Mouse (Mus musculus): ENCODE data around the gene Srp54a. TPM values are rescaled to one million over a fixed set of nuclear protein-coding genes. Genes with fewer than 3 reads are reported as not detected.
A peak's percentile ranks its signal among the peaks of the same experiment; 100 is the strongest.
"Not testable (repeated sequence)": the region's sequence is repeated elsewhere in the genome, so short reads cannot be mapped to it uniquely, and the experiment has no call there.

Srp54a gene
- 123 and 150 TPM in 2 replicates for polyA plus RNA-seq (2016; fragmentation: Nextera tagmentation; extraction: Ambion mirVana)

DNA sequence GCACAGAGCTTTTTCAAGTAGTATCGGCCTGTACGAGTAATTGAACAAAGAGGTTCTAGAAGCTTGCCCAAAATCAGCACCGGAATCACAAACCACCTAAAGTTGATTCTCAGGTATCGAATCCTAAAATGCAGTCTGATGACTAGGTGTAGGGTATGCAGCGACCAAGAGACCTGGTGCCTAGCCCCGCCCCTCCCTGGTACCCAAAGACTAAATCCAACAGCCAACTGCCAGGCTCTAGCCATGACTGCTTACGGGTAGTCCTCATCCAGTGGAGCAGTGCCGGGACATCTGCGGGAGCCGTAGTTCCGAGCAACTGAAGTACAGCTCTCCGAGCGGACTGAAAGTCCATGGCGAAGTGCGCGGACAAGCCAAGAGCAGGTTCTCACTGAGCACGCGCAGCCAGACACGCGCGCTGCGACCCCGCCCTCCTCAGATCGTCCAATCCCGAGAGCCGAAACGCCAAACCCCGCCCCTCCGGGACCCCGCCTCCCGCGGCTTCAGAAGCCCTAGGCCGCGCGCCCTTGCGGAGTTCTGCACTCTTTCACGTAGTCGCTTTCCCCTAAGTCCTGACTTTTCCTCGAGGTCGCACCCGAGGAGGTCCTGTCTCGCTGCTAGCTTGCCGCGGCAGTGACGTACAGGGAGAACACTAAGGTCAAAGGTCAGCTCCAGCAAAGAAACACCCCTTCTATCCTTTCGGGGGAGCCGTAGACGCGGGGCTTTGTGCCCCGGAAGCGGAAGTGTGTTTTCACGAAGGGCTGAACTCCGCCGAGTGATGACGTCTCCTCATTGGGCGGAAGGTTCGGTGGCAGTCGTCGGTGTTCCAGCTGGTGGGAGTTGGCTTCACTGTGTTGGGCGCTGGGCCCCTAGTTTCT, at the start of gene Srp54a, which contains the start of gene 2700097O09Rik:
Srp54a (plus strand) TSS at position 537 of the 875 bp plus-strand sequence.
2700097O09Rik (minus strand) TSS at position 385 of the 875 bp plus-strand sequence.
- DNase-seq (ENCODE audit: low spot score) = peak; percentile 97
- not testable (repeated sequence) for H3K4me1 ChIP-seq; H3K27me3 ChIP-seq (ENCODE audit: low read depth, poor library complexity, severe bottlenecking); H3K36me3 ChIP-seq; H3K9me3 ChIP-seq (replicated peaks)
- peak within 1 kb of the TSS; percentile 67 for H3K4me3 ChIP-seq
- under 1% methylated on average over 60 of the region's 60 CpGs for WGBS
- peak within 1 kb of the TSS; percentile 84 for H3K27ac ChIP-seq

GRCm38 (mm10) chr12:55041011-55041410, 39.1 kb upstream of the Srp54a start:
- 82% methylated on average over 15 of the region's 15 CpGs for WGBS
- H3K27me3 ChIP-seq (ENCODE audit: low read depth, poor library complexity, severe bottlenecking) = no peaks in the 10 kb centered on the region

DNA sequence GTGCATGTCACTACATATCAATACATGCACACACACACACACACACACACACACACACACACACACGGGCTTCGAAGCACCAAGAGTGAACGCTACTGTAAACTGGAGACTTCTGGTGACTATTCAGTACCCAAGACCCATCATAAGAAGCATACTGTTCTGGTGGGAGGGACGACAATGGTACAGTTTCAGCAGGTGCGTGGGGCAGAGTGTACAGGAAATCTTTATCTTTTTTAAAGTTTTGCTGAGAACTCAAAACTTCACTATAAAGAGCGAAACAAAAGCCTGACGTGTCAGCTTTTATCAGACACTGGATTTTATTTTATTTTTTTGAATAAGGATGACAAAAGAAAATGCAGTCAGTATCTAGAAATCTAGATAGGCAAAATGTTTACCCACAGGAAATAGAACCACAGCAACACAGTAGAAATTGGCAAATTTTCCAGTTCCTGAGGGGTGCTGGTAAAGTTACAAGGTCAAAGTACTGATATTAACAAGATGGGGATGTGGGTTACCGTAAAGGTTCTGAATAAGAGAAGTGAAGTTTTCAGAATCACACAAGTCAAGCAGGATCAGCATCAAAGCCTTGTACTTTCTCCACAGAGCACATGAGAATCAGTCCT, 30.2 kb upstream of the Srp54a start:
- Histone ChIP-seq H3K4me3 (no peak overlapping the region), H3K36me3 (peaks cover 28% of the 10 kb centered on the region), H3K27ac (no peak overlapping the region), H3K4me1 (no peaks in the 10 kb centered on the region), H3K27me3 (ENCODE audit: low read depth, poor library complexity, severe bottlenecking) (no peaks in the 10 kb centered on the region), H3K9me3 (replicated peaks) (no peaks in the 10 kb centered on the region)
- 94% methylated on average over 8 of the region's 8 CpGs for WGBS
- DNase-seq (ENCODE audit: low spot score) = no peak

More at GRCm38 (mm10) chr12:55041011-55041410, 39.1 kb upstream of the Srp54a start:
- no peaks in the 10 kb centered on the region for H3K9me3 ChIP-seq (replicated peaks)
- H3K4me3 ChIP-seq = no peak overlapping the region
- H3K27ac ChIP-seq = no peak overlapping the region
- H3K36me3 ChIP-seq = peaks cover 11% of the 10 kb centered on the region
- DNase-seq (ENCODE audit: low spot score) = no peak
- no peaks in the 10 kb centered on the region for H3K4me1 ChIP-seq

- DNase-seq (ENCODE audit: low spot score) = no peak
- Histone ChIP-seq H3K27me3 (ENCODE audit: low read depth, poor library complexity, severe bottlenecking) (no peaks in the 10 kb centered on the region), H3K27ac (no peak overlapping the region), H3K4me1 (no peaks in the 10 kb centered on the region), H3K36me3 (peaks cover 19% of the 10 kb centered on the region), H3K9me3 (replicated peaks) (no peaks in the 10 kb centered on the region), H3K4me3 (no peak overlapping the region)
- WGBS = 92% methylated on average over 8 of the region's 8 CpGs
Observed at GRCm38 (mm10) chr12:55051210-55052173, 28.6 kb upstream of the Srp54a start.

GRCm38 (mm10) chr12:55053267-55053666, 26.8 kb upstream of the Srp54a start:
- no peak for DNase-seq (ENCODE audit: low spot score)
- WGBS = 91% methylated on average over 7 of the region's 7 CpGs
- no peaks in the 10 kb centered on the region for H3K4me1 ChIP-seq
- H3K27me3 ChIP-seq (ENCODE audit: low read depth, poor library complexity, severe bottlenecking) = no peaks in the 10 kb centered on the region
- peaks cover 16% of the 10 kb centered on the region for H3K36me3 ChIP-seq
- no peak overlapping the region for H3K4me3 ChIP-seq
- H3K27ac ChIP-seq = no peak overlapping the region
- no peaks in the 10 kb centered on the region for H3K9me3 ChIP-seq (replicated peaks)

- Histone ChIP-seq H3K4me1 (no peaks in the 10 kb centered on the region), H3K9me3 (replicated peaks) (no peaks in the 10 kb centered on the region), H3K36me3 (peaks cover 25% of the 10 kb centered on the region), H3K27ac (no peak overlapping the region), H3K27me3 (ENCODE audit: low read depth, poor library complexity, severe bottlenecking) (no peaks in the 10 kb centered on the region), H3K4me3 (no peak overlapping the region)
- 83% methylated on average over 2 of the region's 2 CpGs for WGBS
- DNase-seq (ENCODE audit: low spot score) = no peak
Observed at GRCm38 (mm10) chr12:55054551-55055241, 25.4 kb upstream of the Srp54a start.

DNA sequence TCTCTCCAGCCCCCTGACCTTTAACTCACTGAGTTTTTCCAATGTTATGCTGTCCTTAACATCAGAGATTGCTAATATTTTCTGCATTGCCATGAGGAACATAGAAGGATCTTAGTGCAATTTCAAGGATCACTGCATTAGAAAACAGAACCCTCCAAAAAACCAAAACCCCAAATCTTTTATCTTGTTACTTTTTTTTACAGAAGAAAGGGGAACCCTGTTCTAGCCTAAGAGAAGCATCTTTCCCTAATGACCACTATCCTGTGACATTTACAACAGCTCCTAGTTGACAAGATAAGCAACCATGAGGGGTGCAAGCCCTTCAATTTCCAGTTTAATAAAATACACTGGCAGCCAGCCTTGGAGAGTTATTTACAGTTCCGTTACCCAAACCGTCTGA, 23.4 kb upstream of the Srp54a start:
- Histone ChIP-seq H3K4me3 (no peak overlapping the region), H3K27ac (no peak overlapping the region), H3K27me3 (ENCODE audit: low read depth, poor library complexity, severe bottlenecking) (no peaks in the 10 kb centered on the region), H3K36me3 (peaks cover 31% of the 10 kb centered on the region), H3K4me1 (no peaks in the 10 kb centered on the region), H3K9me3 (replicated peaks) (no peaks in the 10 kb centered on the region)
- WGBS = 87% methylated on average over 2 of the region's 2 CpGs
- DNase-seq (ENCODE audit: low spot score) = no peak

DNA sequence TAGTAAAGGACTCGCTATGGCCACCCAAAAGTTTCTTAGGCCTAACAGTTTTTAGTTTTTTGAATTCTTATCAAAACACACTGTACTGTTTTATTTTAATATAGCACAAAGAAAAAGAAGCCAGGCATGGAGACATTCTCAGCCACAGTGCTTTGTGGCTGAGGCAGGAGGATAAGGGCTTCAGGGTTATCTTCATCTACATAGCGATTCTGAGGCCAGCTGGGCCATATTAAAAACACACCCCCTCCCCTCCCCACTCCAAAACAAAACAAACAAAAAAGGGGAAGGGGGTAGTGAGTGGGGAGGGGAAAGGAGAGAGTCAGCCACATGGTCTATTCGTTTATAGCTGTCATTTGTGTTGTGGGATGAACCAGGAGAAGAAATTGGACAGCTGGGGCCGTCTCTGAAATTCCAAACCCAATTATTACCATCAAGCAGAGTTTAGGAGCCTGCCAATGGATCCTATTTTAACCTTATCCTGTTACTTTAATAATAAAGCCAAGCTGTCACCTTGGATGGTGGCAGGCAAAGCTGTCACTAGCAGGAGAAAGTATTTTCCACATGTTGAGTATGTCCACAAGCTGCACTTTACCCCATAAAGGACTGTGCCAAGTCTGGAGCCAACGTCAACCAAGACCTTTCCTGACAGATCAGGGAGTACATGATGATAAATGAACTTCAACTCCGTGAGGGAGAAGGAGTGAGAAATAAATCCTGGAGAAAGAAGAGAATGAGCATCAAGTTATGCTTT, 21.0 kb upstream of the Srp54a start:
- no peaks in the 10 kb centered on the region for H3K27me3 ChIP-seq (ENCODE audit: low read depth, poor library complexity, severe bottlenecking)
- H3K4me3 ChIP-seq = no peak overlapping the region
- no peaks in the 10 kb centered on the region for H3K9me3 ChIP-seq (replicated peaks)
- H3K36me3 ChIP-seq = peaks cover 31% of the 10 kb centered on the region
- no peak for DNase-seq (ENCODE audit: low spot score)
- no peaks in the 10 kb centered on the region for H3K4me1 ChIP-seq
- WGBS = 72% methylated on average over 6 of the region's 6 CpGs
- H3K27ac ChIP-seq = no peak overlapping the region

DNA sequence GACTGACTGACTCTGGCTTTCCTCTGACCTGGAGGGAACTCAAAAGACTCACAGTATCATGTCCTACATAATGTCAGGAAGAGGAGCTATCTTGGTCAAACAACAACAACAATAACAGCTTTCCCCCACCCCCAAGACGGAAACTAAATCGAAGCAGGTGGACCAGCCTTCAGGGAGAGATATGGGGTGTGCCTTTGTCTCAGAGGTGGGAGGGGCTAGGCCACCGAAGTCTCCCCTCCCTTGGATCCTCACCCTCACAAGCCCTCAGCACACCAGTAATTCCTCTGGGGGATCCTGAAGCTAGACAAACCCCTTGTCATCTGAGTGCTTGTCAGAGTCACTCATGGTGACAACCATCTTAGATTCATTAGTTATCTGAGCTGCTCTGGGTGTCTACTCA, 20.2 kb upstream of the Srp54a start:
- Histone ChIP-seq H3K27ac (no peak overlapping the region), H3K4me1 (no peaks in the 10 kb centered on the region), H3K9me3 (replicated peaks) (no peaks in the 10 kb centered on the region), H3K27me3 (ENCODE audit: low read depth, poor library complexity, severe bottlenecking) (no peaks in the 10 kb centered on the region), H3K36me3 (peaks cover 31% of the 10 kb centered on the region), H3K4me3 (no peak overlapping the region)
- no peak for DNase-seq (ENCODE audit: low spot score)
- WGBS = 83% methylated on average over 3 of the region's 3 CpGs

DNA sequence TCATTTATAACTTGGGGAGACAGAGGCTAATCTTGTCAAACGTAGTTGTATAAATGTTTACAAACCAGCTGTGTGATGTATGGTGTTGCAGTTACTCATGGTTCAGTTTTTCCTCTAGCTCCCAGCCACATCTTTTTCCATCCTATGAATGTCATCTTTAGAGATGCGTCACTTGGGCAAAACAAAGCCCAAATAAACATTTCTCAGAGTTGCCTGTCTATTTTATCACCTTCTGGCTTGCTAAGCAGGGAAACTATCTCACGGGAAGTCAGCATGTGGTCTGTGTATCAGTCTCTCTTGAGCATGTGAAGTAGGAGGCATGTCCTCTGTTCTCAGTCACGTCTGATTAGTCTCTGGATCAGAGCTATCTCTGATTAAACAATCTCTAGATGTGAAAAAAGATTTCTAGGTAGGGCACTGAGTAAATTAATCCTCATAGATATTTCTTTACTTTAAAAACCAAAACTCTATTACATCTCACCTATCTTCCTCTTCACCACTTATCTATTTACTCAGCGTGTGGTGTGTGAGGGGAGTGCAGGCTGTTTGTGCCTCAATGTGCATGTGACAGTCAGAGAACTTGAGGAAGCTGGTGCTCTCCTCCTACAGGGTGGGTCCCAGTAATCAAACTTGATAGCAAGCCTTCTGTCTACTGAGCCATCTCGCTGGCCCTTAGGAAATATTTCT, 19.7 kb upstream of the Srp54a start:
- no peaks in the 10 kb centered on the region for H3K27me3 ChIP-seq (ENCODE audit: low read depth, poor library complexity, severe bottlenecking)
- peaks cover 31% of the 10 kb centered on the region for H3K36me3 ChIP-seq
- H3K27ac ChIP-seq = no peak overlapping the region
- DNase-seq (ENCODE audit: low spot score) = no peak
- no peaks in the 10 kb centered on the region for H3K4me1 ChIP-seq
- 88% methylated on average over 6 of the region's 6 CpGs for WGBS
- no peaks in the 10 kb centered on the region for H3K9me3 ChIP-seq (replicated peaks)
- H3K4me3 ChIP-seq = no peak overlapping the region

GRCm38 (mm10) chr12:55061006-55061405, 19.1 kb upstream of the Srp54a start:
- no peaks in the 10 kb centered on the region for H3K4me1 ChIP-seq
- no peaks in the 10 kb centered on the region for H3K27me3 ChIP-seq (ENCODE audit: low read depth, poor library complexity, severe bottlenecking)
- H3K4me3 ChIP-seq = no peak overlapping the region
- H3K36me3 ChIP-seq = peaks cover 31% of the 10 kb centered on the region
- 84% methylated on average over 10 of the region's 10 CpGs for WGBS
- H3K9me3 ChIP-seq (replicated peaks) = no peaks in the 10 kb centered on the region
- DNase-seq (ENCODE audit: low spot score) = no peak
- H3K27ac ChIP-seq = no peak overlapping the region
